Mouse (Mus musculus): ENCODE data around the gene Micu1. TPM values are rescaled to one million over a fixed set of nuclear protein-coding genes. Genes with fewer than 3 reads are reported as not detected.

The Micu1 gene
- polyA plus RNA-seq, 1 experiment from 2014 or later = 75.2 TPM

DNA sequence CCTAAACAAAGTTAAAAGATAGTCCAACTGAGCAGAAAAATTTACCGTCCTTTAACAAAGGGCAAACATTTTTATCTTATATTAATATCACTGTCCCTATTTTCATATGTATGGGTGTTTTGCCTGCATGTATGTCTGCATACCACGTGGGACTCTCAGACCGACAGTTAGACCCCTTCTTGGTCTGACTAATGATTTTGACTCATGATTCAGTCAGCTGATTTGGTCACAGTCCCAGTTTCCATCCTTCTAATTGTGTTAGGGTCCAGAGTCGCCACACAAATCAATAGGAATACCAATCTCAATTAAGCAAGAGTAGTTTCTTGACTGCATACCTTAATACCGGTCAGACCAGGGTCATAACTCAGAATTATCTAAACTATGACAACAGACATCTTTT lies 118.6 kb downstream of the Micu1 start:
- Histone ChIP-seq H3K36me3 (replicated peaks; ENCODE audit: control insufficient read depth, insufficient read depth) (no peaks in the 10 kb centered on the region), H3K4me2 (replicated peaks) (no peak overlapping the region), H3K9me3 (ENCODE audit: control insufficient read depth, low read length) (no peaks in the 10 kb centered on the region), H3K4me1 (replicated peaks; ENCODE audit: control insufficient read depth, insufficient read depth, low read length) (no peaks in the 10 kb centered on the region), H3K9ac (no peak overlapping the region), H3K27ac (no peak overlapping the region), H3K27me3 (ENCODE audit: control insufficient read depth, insufficient read depth, low read length) (no peaks in the 10 kb centered on the region), H3K4me3 (replicated peaks; ENCODE audit: low read length) (no peak overlapping the region)
- DNase-seq (ENCODE audit: low spot score) = no peak
- WGBS = 79% methylated on average over 5 of the region's 5 CpGs
- ATAC-seq (ENCODE audit: low FRiP score) = no peak

DNA sequence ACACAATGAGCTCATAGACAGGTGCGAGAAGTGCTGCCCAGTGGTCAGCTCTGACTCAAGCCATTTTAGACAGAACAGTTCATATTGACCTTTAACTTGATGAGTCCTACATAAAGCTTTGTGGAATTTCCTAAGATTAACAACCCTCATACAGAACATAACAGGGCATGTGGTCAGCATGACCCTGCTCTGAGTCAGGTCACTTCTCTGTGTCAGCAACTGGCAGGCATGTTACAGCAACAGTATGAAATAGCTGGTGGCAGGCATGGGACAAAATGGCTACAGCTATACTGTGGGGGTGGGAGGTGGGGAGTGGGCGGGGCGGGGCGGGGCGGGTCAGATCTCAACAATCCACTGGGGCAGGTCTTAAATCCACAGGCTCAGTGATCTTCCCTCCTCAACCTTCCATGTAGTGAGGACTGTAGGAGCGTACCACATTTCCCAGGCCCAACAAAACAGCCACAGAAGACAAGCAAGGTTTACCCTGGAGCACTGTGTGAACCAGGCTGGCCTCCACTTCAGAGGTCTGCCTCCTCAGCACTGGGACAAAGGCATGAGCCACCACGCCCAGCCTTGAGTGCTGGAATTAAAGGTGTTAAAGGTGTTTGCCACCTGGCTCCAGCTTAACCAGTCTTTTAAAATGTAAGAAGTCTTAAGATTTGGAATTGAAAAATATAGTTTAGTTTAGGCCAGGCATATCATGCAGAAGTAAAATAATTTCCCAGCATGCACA lies 119.2 kb downstream of the Micu1 start:
- WGBS = 87% methylated on average over 7 of the region's 7 CpGs
- Histone ChIP-seq H3K9me3 (ENCODE audit: control insufficient read depth, low read length) (no peaks in the 10 kb centered on the region), H3K36me3 (replicated peaks; ENCODE audit: control insufficient read depth, insufficient read depth) (no peaks in the 10 kb centered on the region), H3K9ac (no peak overlapping the region), H3K4me2 (replicated peaks) (no peak overlapping the region), H3K27ac (no peak overlapping the region), H3K4me3 (replicated peaks; ENCODE audit: low read length) (no peak overlapping the region), H3K27me3 (ENCODE audit: control insufficient read depth, insufficient read depth, low read length) (no peaks in the 10 kb centered on the region), H3K4me1 (replicated peaks; ENCODE audit: control insufficient read depth, insufficient read depth, low read length) (no peaks in the 10 kb centered on the region)
- DNase-seq (ENCODE audit: low spot score) = no peak
- ATAC-seq (ENCODE audit: low FRiP score) = no peak

DNA sequence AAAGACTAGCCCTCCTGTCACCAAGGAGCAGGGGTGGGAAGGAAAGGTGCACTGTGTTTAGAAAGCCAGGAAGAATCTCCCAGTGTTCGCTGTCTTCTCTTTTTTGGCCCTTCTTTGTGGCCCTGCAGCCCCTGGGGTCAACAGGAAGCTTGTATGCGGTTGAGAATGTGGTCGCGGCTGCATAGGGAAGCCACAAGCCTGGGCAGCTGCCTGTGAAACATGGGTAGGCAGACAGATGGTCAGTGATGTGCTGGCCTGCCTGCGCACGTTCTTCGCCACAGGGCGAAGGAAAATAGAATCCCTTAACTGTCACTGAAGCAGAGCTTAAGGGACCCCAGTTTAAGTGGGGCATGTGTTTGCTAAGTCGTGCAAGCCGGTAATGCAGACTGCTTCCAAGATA lies 120.6 kb downstream of the Micu1 start:
- Histone ChIP-seq H3K36me3 (replicated peaks; ENCODE audit: control insufficient read depth, insufficient read depth) (peaks cover 6% of the 10 kb centered on the region; the same call in 1 of the 2 replicates), H3K4me1 (replicated peaks; ENCODE audit: control insufficient read depth, insufficient read depth, low read length) (no peaks in the 10 kb centered on the region), H3K4me2 (replicated peaks) (no peak overlapping the region), H3K9me3 (ENCODE audit: control insufficient read depth, low read length) (no peaks in the 10 kb centered on the region), H3K9ac (no peak overlapping the region), H3K27me3 (ENCODE audit: control insufficient read depth, insufficient read depth, low read length) (no peaks in the 10 kb centered on the region), H3K27ac (no peak overlapping the region), H3K4me3 (replicated peaks; ENCODE audit: low read length) (no peak overlapping the region)
- ATAC-seq (ENCODE audit: low FRiP score) = no peak
- DNase-seq (ENCODE audit: low spot score) = no peak
- 82% methylated on average over 10 of the region's 10 CpGs for WGBS

DNA sequence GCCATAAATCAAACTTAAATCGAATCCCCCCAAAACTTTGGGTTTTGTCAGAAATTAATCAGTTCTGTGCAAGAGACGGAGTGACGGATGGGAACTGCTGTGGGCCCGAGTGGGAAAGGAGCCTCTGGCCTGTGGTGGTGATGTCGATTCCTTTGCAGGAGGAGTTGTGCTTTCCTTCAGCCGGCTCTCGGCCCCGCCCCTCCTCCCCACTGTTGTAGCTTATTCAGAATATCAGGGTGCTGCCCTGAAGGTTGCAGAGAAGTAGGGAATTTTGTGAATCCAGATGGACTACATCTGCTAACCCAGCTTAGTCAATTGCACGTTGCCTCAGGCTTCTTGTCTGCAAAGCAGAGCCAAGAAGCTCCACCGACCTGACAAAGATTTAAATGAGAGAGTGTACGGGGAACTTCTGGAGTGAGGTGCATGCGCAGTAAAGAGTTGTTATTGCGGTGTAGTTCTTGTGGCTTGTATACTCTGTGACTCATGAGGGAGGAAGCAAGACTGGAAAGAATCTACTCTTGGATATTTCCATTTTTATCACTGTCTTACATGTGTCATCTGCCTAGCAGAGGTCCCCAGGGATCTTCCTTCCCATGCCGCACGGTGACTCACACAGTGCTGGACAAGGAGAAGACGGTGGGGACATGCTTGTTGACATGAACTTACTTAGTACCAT lies 123.0 kb downstream of the Micu1 start:
- Histone ChIP-seq H3K4me3 (replicated peaks; ENCODE audit: low read length) (no peak overlapping the region), H3K4me1 (replicated peaks; ENCODE audit: control insufficient read depth, insufficient read depth, low read length) (no peaks in the 10 kb centered on the region), H3K27ac (no peak overlapping the region), H3K27me3 (ENCODE audit: control insufficient read depth, insufficient read depth, low read length) (no peaks in the 10 kb centered on the region), H3K9ac (no peak overlapping the region), H3K9me3 (ENCODE audit: control insufficient read depth, low read length) (no peaks in the 10 kb centered on the region), H3K36me3 (replicated peaks; ENCODE audit: control insufficient read depth, insufficient read depth) (peaks cover 27% of the 10 kb centered on the region), H3K4me2 (replicated peaks) (no peak overlapping the region)
- no peak for ATAC-seq (ENCODE audit: low FRiP score)
- DNase-seq (ENCODE audit: low spot score) = no peak
- 82% methylated on average over 16 of the region's 16 CpGs for WGBS

DNA sequence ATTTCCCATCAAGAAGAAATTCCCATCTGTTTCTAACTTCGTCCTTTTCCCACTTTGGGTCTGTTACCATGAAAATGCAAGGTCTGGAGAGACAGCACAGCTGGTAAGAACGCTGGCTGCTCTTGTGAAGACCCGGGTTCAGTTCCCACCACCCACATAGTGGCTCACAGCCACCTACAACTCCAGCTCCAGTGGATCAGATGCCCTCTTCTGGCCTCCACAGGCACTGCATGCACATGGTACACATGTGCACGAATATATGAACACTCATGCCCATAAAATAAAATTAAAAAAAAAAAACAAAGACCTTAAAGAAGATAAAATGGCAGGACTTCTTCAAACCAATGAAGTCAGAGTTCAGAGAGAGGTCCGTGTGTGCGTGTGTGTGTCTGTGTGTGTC lies 127.6 kb downstream of the Micu1 start:
- Histone ChIP-seq H3K27ac (no peak overlapping the region), H3K27me3 (ENCODE audit: control insufficient read depth, insufficient read depth, low read length) (no peaks in the 10 kb centered on the region), H3K4me2 (replicated peaks) (no peak overlapping the region), H3K4me1 (replicated peaks; ENCODE audit: control insufficient read depth, insufficient read depth, low read length) (no peaks in the 10 kb centered on the region), H3K9me3 (ENCODE audit: control insufficient read depth, low read length) (no peaks in the 10 kb centered on the region), H3K4me3 (replicated peaks; ENCODE audit: low read length) (no peak overlapping the region), H3K36me3 (replicated peaks; ENCODE audit: control insufficient read depth, insufficient read depth) (peaks cover 35% of the 10 kb centered on the region), H3K9ac (no peak overlapping the region)
- DNase-seq (ENCODE audit: low spot score) (no peak), ATAC-seq (ENCODE audit: low FRiP score) (no peak)
- WGBS = 97% methylated on average over 6 of the region's 6 CpGs

DNA sequence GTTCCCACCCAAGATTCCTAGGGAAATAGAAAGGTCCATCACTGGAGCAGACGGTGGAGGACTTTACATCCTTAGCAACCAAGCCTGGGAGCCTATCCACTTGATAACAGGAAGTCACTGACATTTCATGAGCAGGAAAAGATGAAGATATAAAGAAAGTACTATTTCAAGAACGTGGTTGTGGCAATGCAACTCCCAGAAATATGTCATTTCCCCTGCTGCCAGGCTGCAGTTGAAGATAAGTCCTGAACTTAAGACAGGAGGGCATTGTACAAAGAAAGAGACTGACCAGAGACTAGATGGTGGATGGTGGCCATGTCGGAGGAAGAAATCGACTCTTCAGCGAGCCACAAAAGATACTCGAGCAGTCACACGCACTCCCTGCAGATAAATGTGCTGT lies 129.7 kb downstream of the Micu1 start:
- H3K4me3 ChIP-seq (replicated peaks; ENCODE audit: low read length) = no peak overlapping the region
- H3K9ac ChIP-seq = no peak overlapping the region
- no peak for ATAC-seq (ENCODE audit: low FRiP score)
- peaks cover 35% of the 10 kb centered on the region for H3K36me3 ChIP-seq (replicated peaks; ENCODE audit: control insufficient read depth, insufficient read depth)
- H3K4me1 ChIP-seq (replicated peaks; ENCODE audit: control insufficient read depth, insufficient read depth, low read length) = no peaks in the 10 kb centered on the region
- H3K9me3 ChIP-seq (ENCODE audit: control insufficient read depth, low read length) = no peaks in the 10 kb centered on the region
- no peaks in the 10 kb centered on the region for H3K27me3 ChIP-seq (ENCODE audit: control insufficient read depth, insufficient read depth, low read length)
- 93% methylated on average over 7 of the region's 7 CpGs for WGBS
- H3K27ac ChIP-seq = no peak overlapping the region
- DNase-seq (ENCODE audit: low spot score) = no peak
- H3K4me2 ChIP-seq (replicated peaks) = no peak overlapping the region

DNA sequence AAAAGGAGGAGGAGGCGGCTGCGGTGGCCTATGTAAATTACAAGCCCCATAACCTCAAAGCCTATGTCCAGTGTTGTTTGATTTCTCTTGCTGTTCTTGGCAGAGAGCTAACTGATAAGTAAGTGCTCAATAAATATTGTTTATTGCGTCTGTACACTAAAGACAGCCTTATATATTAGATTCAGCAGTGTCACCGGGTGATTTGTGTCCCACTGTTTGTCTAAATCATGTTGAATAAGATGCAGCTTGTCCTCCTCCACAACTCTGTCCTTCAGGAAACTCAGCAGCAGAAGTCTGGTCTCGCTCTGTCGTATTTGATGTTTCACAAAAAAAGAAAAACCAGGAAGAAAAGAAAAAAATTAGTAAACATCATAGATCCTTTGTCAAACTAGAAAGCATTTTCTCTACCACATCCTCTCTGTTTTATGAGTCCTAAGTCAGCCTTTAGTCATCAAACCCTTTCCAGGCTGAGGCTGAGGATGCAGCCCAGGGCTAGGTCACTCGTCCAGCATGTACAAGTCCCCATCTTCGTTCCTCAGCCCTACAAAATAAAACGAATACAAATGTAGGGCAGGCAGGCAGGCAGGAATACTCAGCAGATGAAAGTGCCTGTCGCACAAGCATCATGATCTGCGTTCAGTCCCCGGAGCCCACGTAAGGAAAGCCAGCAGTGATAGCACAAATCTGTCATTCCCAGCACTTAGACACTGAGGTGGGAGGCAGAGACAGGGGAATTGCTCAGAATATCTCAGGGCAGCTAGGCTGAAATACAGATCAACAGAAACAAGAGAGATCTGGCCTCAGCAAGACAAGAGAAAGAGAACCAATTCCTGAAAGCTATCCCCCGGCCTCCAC lies 133.3 kb downstream of the Micu1 start:
- no peak for ATAC-seq (ENCODE audit: low FRiP score)
- no peaks in the 10 kb centered on the region for H3K9me3 ChIP-seq (ENCODE audit: control insufficient read depth, low read length)
- H3K36me3 ChIP-seq (replicated peaks; ENCODE audit: control insufficient read depth, insufficient read depth) = 0 out of 2 replicates have a peak, but pooled peaks cover 8% of the 10 kb centered on the region
- no peak for DNase-seq (ENCODE audit: low spot score)
- no peak overlapping the region for H3K4me3 ChIP-seq (replicated peaks; ENCODE audit: low read length)
- H3K27me3 ChIP-seq (ENCODE audit: control insufficient read depth, insufficient read depth, low read length) = no peaks in the 10 kb centered on the region
- no peak overlapping the region for H3K4me2 ChIP-seq (replicated peaks)
- H3K4me1 ChIP-seq (replicated peaks; ENCODE audit: control insufficient read depth, insufficient read depth, low read length) = no peaks in the 10 kb centered on the region
- H3K27ac ChIP-seq = no peak overlapping the region
- WGBS = 86% methylated on average over 14 of the region's 14 CpGs
- H3K9ac ChIP-seq = no peak overlapping the region

DNA sequence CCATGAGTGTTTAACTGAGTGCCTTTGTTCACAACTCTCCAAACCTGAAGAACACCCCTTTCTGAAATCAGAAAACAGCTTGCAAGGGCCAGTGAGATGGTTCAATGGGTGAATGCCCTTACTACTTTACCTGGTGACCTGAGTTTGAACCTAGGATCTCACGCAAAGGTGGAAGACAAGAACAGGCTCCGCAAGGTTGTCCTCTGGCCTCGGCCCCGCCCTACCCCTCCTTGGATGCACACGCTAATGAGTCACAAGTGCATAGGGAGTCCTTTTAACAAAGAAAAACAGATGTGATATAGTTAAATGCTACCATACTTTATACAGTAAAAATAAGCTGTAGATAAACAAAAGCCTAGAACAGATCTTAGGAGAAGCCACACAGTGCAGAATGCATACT lies 135.2 kb downstream of the Micu1 start:
- Histone ChIP-seq H3K4me2 (replicated peaks) (no peak overlapping the region), H3K36me3 (replicated peaks; ENCODE audit: control insufficient read depth, insufficient read depth) (0 out of 2 replicates have a peak, but pooled peaks cover 4% of the 10 kb centered on the region), H3K4me3 (replicated peaks; ENCODE audit: low read length) (no peak overlapping the region), H3K27ac (no peak overlapping the region), H3K27me3 (ENCODE audit: control insufficient read depth, insufficient read depth, low read length) (no peaks in the 10 kb centered on the region), H3K9me3 (ENCODE audit: control insufficient read depth, low read length) (no peaks in the 10 kb centered on the region), H3K9ac (no peak overlapping the region), H3K4me1 (replicated peaks; ENCODE audit: control insufficient read depth, insufficient read depth, low read length) (no peaks in the 10 kb centered on the region)
- no peak for DNase-seq (ENCODE audit: low spot score)
- WGBS = 97% methylated on average over 5 of the region's 5 CpGs
- no peak for ATAC-seq (ENCODE audit: low FRiP score)

DNA sequence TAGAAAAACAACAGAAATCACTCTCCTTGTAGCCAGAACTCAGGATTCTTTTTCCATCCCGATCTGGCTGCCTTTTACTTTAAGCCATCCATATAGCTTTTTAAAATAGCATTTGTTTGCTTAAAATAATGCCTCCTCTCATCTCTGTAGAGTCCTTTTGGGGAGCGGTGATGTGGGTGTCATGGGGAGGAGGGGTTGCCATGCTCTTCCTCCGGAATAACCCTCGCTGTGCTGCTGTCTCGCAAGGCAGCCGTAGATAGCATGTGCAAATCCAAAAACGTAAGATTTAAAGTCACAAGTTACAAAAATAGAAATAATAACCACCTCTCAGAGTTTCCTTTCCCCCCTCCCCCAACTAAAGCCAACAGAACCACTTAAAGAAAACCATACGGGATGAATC lies 139.2 kb downstream of the Micu1 start:
- Histone ChIP-seq H3K9ac (no peak overlapping the region), H3K27ac (no peak overlapping the region), H3K36me3 (replicated peaks; ENCODE audit: control insufficient read depth, insufficient read depth) (no peaks in the 10 kb centered on the region), H3K27me3 (ENCODE audit: control insufficient read depth, insufficient read depth, low read length) (no peaks in the 10 kb centered on the region), H3K9me3 (ENCODE audit: control insufficient read depth, low read length) (no peaks in the 10 kb centered on the region), H3K4me1 (replicated peaks; ENCODE audit: control insufficient read depth, insufficient read depth, low read length) (no peaks in the 10 kb centered on the region), H3K4me2 (replicated peaks) (no peak overlapping the region), H3K4me3 (replicated peaks; ENCODE audit: low read length) (no peak overlapping the region)
- DNase-seq (ENCODE audit: low spot score) (no peak), ATAC-seq (ENCODE audit: low FRiP score) (no peak)
- WGBS = 95% methylated on average over 8 of the region's 8 CpGs
